Mouse (Mus musculus) frontal cortex, postnatal 25 days (tissue): ENCODE results near the gene Gpr171.

Experiments used
- DNase-seq, 2 experiments: peaks; one replicate each; pipeline ENCODE4 v3.0.0; 2022; ENCODE audit warnings: low spot score in 2 of 2

Gpr171 gene

GRCm38 (mm10) chr3:59054834-59055535 lies 46.6 kb downstream of the Gpr171 start:
- no peak for DNase-seq
